Comparison of ENCODE assay signal across 17 mouse cellular contexts in genomic region chr3:25131848-25132247, GRCm38 (mm10). TPM values are rescaled to one million over a fixed set of nuclear protein-coding genes. Genes with fewer than 3 reads are reported as not detected.
"Had no signal": no experiment of that assay in that cellular context is flagged by ENCODE, and none has a peak within 500 bp of the region (broad histone marks: within the 10 kb centered on the region; RNA-seq: fewer than 3 reads in every experiment).

No protein-coding gene starts in this region.

- H3K4me2 ChIP-seq: kidney, embryonic 15.5 days; liver, embryonic 13.5 days; midbrain, embryonic 11.5 days; stomach, embryonic 15.5 days had no signal

- H3K36me3 ChIP-seq: kidney, embryonic 15.5 days; liver, embryonic 13.5 days; stomach, embryonic 15.5 days had no signal

- H3K27me3 ChIP-seq: kidney, embryonic 15.5 days; liver, embryonic 13.5 days; stomach, embryonic 15.5 days had no signal

- H3K9ac ChIP-seq: kidney, embryonic 15.5 days; liver, embryonic 13.5 days; stomach, embryonic 15.5 days had no signal

- H3K4me3 ChIP-seq: kidney, embryonic 15.5 days; liver, embryonic 13.5 days; stomach, embryonic 15.5 days had no signal

- H3K27ac ChIP-seq: kidney, embryonic 15.5 days; liver, embryonic 13.5 days; stomach, embryonic 15.5 days had no signal

- H3K4me1 ChIP-seq: kidney, embryonic 15.5 days; liver, embryonic 13.5 days; stomach, embryonic 15.5 days had no signal

- H3K9me3 ChIP-seq: kidney, embryonic 15.5 days; liver, embryonic 13.5 days; stomach, embryonic 15.5 days had no signal

- DNase-seq: kidney, adult 8-10 months; kidney, postnatal 10 days; kidney, postnatal 36 days; layer of hippocampus, postnatal 36 days; liver, embryonic 13.5 days; lung, adult 2 months; lung, postnatal 14 days; lung, postnatal 4 days; midbrain, embryonic 14.5 days; right cerebral cortex, postnatal 14 days; spleen, adult 18-20 months; thymus, postnatal 25 days had no signal

RNA-seq across cellular contexts. Expression of gene Naaladl2, which starts 12.2 kb away (rescaled TPM):
- total RNA-seq: megakaryocyte progenitor cell, adult 5-6 weeks; megakaryocyte-erythroid progenitor cell, adult 5-6 weeks had no signal
